Mouse (Mus musculus) liver, embryonic 14.5 days (tissue): ENCODE data around the gene Cntnap4.

Experiments
- CTCF ChIP-seq: IDR thresholded peaks from 2 replicates; pipeline ENCODE4 v1.5.1; 2016; ENCODE audit warnings: antibody characterized with exemption, low read depth, control low read depth
- EP300 ChIP-seq: IDR thresholded peaks from 2 replicates; pipeline ENCODE4 v1.6.1; 2016; ENCODE audit warnings: antibody characterized with exemption, low read depth

DNA sequence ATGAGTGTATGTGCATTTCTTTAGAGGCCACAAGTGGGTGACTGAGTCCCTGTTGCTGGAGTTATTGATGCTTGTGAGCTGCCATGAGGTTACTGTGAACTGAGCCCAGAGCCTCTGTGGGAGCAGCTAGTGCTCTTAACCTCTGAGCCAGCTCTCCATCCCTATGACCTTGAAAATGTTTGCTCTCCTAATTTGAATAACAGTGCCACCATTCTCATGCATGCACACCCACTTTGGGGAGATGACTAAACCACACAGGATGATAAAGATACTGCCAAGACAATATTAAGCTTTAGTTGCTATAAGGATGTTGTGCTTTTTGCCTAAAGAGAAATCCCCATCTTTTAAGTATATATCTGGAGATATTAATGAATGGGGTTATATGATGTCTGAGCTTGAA lies 125.9 kb downstream of the Cntnap4 start:
- TF ChIP-seq CTCF = no peak
- no peak for TF ChIP-seq EP300
